Mouse (Mus musculus): ENCODE measurements at regions not wholly inside any gene's neighbourhood (a gene's known extent, or its start where the extent isn't known, plus 50 kb on each side); places are given as distances from the start of the nearest gene placed in this dataset.
"Not testable (repeated sequence)": the region's sequence is repeated elsewhere in the genome, so short reads cannot be mapped to it uniquely, and the experiment has no call there.

DNA sequence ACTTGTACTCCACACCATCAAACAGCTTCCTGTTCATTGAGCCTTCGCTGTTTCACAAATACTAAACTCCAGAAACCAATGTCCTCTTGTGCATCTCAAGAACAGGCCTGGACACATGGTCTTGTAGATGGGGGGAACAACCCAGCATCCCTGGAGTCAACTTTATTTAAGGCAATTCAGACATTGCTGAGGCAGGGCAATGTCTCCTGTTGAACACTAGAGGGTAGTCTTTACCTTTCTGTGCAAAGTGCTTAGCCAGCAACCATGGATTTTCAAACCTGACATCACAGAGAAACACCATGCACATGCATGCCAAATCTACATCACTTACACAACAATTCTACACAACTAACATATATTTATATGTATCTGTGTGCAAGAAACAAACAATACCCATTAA is 327.5 kb downstream of the Rapgef2 start:
- ATAC-seq (ENCODE audit: low FRiP score, low TSS enrichment), result peak; percentile 49; the same call in 1 of the 2 replicates
- Histone ChIP-seq H3K4me2 (replicated peaks; ENCODE audit: low read depth, low read length) (no peak overlapping the region), H3K9ac (replicated peaks; ENCODE audit: low read length) (no peak overlapping the region), H3K9me3 (ENCODE audit: low read length) (no peaks in the 10 kb centered on the region), H3K4me1 (ENCODE audit: insufficient read depth, low read length) (no peaks in the 10 kb centered on the region), H3K36me3 (ENCODE audit: insufficient read depth, low read length) (no peaks in the 10 kb centered on the region), H3K27ac (ENCODE audit: low read length) (no peak overlapping the region), H3K4me3 (ENCODE audit: low read length) (no peak overlapping the region), H3K27me3 (ENCODE audit: insufficient read depth, low read length) (no peaks in the 10 kb centered on the region)
- WGBS, result 53% methylated on average over 1 of the region's 1 CpGs

DNA sequence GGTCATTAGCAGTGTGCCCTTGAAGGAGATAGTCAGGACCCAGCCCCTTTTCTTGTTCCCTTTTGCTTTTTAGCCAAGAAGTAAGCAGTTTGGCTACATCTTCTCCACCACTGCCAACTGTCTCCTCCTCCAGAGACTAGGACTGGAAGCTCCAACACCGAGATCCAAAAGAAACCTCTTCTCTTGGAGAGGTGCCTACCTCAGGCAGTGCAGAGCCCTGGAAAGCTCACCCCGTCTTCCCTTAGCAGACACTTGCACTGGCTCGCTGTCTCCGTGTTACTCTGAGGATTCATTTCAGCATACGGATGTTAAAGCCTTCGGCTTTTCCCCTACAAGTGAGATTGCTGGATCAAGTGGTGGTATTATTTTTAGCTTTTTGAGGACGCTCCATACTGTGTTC is 331.0 kb downstream of the Rapgef2 start:
- H3K4me2 ChIP-seq (replicated peaks; ENCODE audit: low read depth, low read length), result no peak overlapping the region
- 82% methylated on average over 7 of the region's 7 CpGs for WGBS

DNA sequence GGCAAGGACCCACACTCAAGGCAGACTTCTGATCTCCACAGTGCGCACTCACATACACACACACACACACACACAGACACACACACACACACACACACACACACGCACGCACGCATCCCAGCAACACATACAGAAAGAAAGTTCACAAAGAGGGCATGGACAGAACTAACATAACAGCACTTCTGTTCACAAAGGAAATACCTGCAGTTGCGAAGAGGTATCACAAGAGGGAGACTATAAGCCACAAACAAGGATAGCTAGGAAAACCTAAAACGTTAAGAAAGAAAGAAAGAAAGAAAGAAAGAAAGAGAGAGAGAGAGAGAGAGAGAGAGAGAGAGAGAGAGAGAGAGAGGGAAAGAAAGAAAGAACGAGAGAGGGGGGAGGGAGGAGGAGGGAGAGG is 336.9 kb downstream of the Rapgef2 start:
- H3K27ac ChIP-seq (ENCODE audit: low read length); H3K4me1 ChIP-seq (ENCODE audit: insufficient read depth, low read length); H3K36me3 ChIP-seq (ENCODE audit: insufficient read depth, low read length); H3K4me2 ChIP-seq (replicated peaks; ENCODE audit: low read depth, low read length); H3K4me3 ChIP-seq (ENCODE audit: low read length); H3K9ac ChIP-seq (replicated peaks; ENCODE audit: low read length); H3K9me3 ChIP-seq (ENCODE audit: low read length); ATAC-seq (ENCODE audit: low FRiP score, low TSS enrichment); H3K27me3 ChIP-seq (ENCODE audit: insufficient read depth, low read length): not testable (repeated sequence)
- WGBS, result 72% methylated on average over 6 of the region's 7 CpGs

More for the DNA sequence above, 331.0 kb downstream of the Rapgef2 start:
- ATAC-seq (ENCODE audit: low FRiP score, low TSS enrichment), result no peak
- H3K4me1 ChIP-seq (ENCODE audit: insufficient read depth, low read length), result no peaks in the 10 kb centered on the region
- no peaks in the 10 kb centered on the region for H3K36me3 ChIP-seq (ENCODE audit: insufficient read depth, low read length)
- H3K27me3 ChIP-seq (ENCODE audit: insufficient read depth, low read length), result no peaks in the 10 kb centered on the region
- H3K4me3 ChIP-seq (ENCODE audit: low read length), result no peak overlapping the region
- H3K27ac ChIP-seq (ENCODE audit: low read length), result no peak overlapping the region
- no peaks in the 10 kb centered on the region for H3K9me3 ChIP-seq (ENCODE audit: low read length)
- no peak overlapping the region for H3K9ac ChIP-seq (replicated peaks; ENCODE audit: low read length)

DNA sequence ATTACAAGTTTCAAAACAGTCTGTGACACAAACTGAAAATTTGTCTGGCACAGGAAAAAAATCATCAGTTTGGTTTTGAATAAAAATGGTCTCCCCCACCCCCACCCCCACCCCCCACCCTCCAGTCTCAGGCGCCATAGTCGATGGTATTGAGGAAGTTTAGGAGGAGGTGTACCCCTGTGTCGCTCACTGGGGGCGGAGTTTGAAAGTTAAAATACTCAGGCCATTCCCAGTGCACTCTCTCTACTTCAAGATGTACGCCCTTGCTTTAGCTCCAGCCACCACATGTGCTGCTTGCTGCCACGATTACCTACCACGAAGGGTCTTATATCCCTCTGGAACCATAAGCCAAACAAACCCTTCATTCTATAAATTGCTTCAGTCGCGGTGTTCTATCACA is 337.6 kb downstream of the Rapgef2 start:
- Histone ChIP-seq H3K4me2 (replicated peaks; ENCODE audit: low read depth, low read length) (no peak overlapping the region), H3K27ac (ENCODE audit: low read length) (no peak overlapping the region), H3K4me3 (ENCODE audit: low read length) (no peak overlapping the region), H3K9ac (replicated peaks; ENCODE audit: low read length) (no peak overlapping the region), H3K27me3 (ENCODE audit: insufficient read depth, low read length) (no peaks in the 10 kb centered on the region), H3K4me1 (ENCODE audit: insufficient read depth, low read length) (no peaks in the 10 kb centered on the region), H3K36me3 (ENCODE audit: insufficient read depth, low read length) (no peaks in the 10 kb centered on the region), H3K9me3 (ENCODE audit: low read length) (no peaks in the 10 kb centered on the region)
- ATAC-seq (ENCODE audit: low FRiP score, low TSS enrichment), result no peak
- WGBS, result 87% methylated on average over 9 of the region's 9 CpGs

DNA sequence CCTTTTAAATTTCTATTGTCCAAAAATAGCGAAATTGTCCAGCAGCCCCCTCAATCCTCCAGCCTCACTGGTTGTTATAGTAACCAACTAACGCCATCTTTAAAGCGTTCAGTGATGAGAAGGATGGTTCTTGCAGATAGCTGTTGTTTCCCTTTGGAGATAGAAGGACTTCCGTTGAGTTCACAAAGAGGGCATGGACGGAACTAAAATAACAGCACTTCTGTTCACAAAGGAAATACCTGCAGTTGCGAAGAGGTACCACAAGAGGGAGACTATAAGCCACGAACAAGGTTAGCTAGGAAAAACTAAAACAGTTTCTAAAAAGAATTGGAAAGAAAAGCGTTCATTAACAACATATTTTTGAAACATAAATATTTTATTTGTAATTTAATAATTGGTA is 338.1 kb downstream of the Rapgef2 start:
- H3K4me1 ChIP-seq (ENCODE audit: insufficient read depth, low read length), result no peaks in the 10 kb centered on the region
- WGBS, result 32% methylated on average over 8 of the region's 8 CpGs
- H3K27me3 ChIP-seq (ENCODE audit: insufficient read depth, low read length), result no peaks in the 10 kb centered on the region
- no peaks in the 10 kb centered on the region for H3K36me3 ChIP-seq (ENCODE audit: insufficient read depth, low read length)
- H3K27ac ChIP-seq (ENCODE audit: low read length), result no peak overlapping the region
- no peak overlapping the region for H3K9ac ChIP-seq (replicated peaks; ENCODE audit: low read length)
- H3K9me3 ChIP-seq (ENCODE audit: low read length), result no peaks in the 10 kb centered on the region
- no peak; the same call in 1 of the 2 replicates for ATAC-seq (ENCODE audit: low FRiP score, low TSS enrichment)
- H3K4me3 ChIP-seq (ENCODE audit: low read length), result no peak overlapping the region
- H3K4me2 ChIP-seq (replicated peaks; ENCODE audit: low read depth, low read length), result no peak overlapping the region

DNA sequence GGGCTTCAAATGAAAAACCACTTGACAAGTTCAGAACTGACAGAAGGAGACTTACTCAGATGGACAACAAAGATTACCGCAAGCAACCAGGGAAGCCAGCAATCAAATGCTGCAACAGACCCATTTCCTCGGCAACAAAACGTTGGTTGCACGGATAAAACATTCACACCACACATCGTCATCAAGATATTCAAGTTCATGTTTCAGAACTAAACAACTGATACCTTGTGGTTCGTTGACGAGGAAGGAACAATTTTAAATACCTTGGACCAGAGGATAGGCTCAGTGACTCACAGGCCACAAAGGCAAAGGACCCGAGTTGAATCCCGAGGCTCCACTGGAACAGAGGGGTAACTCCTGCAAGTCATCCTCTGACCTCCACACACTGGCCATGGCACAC is 339.1 kb downstream of the Rapgef2 start:
- no peaks in the 10 kb centered on the region for H3K4me1 ChIP-seq (ENCODE audit: insufficient read depth, low read length)
- 85% methylated on average over 9 of the region's 9 CpGs for WGBS
- no peak overlapping the region for H3K4me2 ChIP-seq (replicated peaks; ENCODE audit: low read depth, low read length)
- H3K4me3 ChIP-seq (ENCODE audit: low read length), result no peak overlapping the region
- no peaks in the 10 kb centered on the region for H3K27me3 ChIP-seq (ENCODE audit: insufficient read depth, low read length)
- no peaks in the 10 kb centered on the region for H3K9me3 ChIP-seq (ENCODE audit: low read length)
- H3K36me3 ChIP-seq (ENCODE audit: insufficient read depth, low read length), result no peaks in the 10 kb centered on the region
- no peak for ATAC-seq (ENCODE audit: low FRiP score, low TSS enrichment)
- H3K27ac ChIP-seq (ENCODE audit: low read length), result no peak overlapping the region
- H3K9ac ChIP-seq (replicated peaks; ENCODE audit: low read length), result no peak overlapping the region

DNA sequence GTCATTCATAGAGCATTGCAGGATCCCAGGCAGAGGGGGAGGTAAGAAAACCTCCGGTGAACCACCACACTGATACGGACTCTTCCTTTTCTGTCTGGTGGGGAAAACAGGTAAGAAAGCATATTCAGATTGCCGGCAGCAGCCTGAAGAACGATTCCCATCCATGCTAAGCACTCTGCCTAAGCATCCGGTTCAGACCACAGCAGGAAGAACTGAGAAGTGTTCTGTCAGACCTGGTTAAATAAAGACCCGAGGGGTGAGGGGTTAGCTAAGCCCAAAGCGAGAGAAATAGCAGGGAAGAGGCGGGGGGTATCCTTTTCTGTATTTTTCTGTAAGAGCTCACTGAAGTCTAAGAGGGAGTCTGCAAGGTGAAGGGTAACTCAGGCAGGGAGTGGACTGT is 342.1 kb downstream of the Rapgef2 start:
- Histone ChIP-seq H3K4me2 (replicated peaks; ENCODE audit: low read depth, low read length) (no peak overlapping the region), H3K9me3 (ENCODE audit: low read length) (no peaks in the 10 kb centered on the region), H3K27ac (ENCODE audit: low read length) (no peak overlapping the region), H3K36me3 (ENCODE audit: insufficient read depth, low read length) (no peaks in the 10 kb centered on the region), H3K4me1 (ENCODE audit: insufficient read depth, low read length) (no peaks in the 10 kb centered on the region), H3K4me3 (ENCODE audit: low read length) (no peak overlapping the region), H3K27me3 (ENCODE audit: insufficient read depth, low read length) (no peaks in the 10 kb centered on the region), H3K9ac (replicated peaks; ENCODE audit: low read length) (no peak overlapping the region)
- WGBS, result 55% methylated on average over 8 of the region's 8 CpGs
- ATAC-seq (ENCODE audit: low FRiP score, low TSS enrichment), result no peak

DNA sequence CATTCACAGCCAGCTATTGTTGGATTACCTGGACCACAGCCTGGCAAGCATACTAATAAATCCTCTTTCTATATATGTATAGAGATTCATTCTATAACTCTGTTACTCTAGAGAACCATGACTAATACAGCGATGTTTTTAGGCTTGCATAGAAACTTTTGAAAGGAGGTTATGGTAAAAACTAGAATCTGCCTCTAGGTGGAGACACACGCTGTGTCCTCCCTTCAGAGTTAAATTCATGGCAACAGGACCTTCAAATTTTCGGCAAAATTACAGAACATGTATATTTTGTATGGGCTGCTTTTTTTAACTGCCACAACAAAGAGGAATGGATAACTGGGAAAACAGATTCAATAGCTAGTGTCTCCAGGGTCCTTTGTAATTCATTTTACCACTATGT is 353.3 kb downstream of the Rapgef2 start:
- H3K9me3 ChIP-seq (ENCODE audit: low read length), result no peaks in the 10 kb centered on the region
- H3K4me3 ChIP-seq (ENCODE audit: low read length), result no peak overlapping the region
- H3K4me1 ChIP-seq (ENCODE audit: insufficient read depth, low read length), result no peaks in the 10 kb centered on the region
- H3K36me3 ChIP-seq (ENCODE audit: insufficient read depth, low read length), result no peaks in the 10 kb centered on the region
- no peak overlapping the region for H3K4me2 ChIP-seq (replicated peaks; ENCODE audit: low read depth, low read length)
- H3K27ac ChIP-seq (ENCODE audit: low read length), result no peak overlapping the region
- H3K9ac ChIP-seq (replicated peaks; ENCODE audit: low read length), result no peak overlapping the region
- WGBS, result 78% methylated on average over 3 of the region's 3 CpGs
- H3K27me3 ChIP-seq (ENCODE audit: insufficient read depth, low read length), result no peaks in the 10 kb centered on the region
- no peak for ATAC-seq (ENCODE audit: low FRiP score, low TSS enrichment)

DNA sequence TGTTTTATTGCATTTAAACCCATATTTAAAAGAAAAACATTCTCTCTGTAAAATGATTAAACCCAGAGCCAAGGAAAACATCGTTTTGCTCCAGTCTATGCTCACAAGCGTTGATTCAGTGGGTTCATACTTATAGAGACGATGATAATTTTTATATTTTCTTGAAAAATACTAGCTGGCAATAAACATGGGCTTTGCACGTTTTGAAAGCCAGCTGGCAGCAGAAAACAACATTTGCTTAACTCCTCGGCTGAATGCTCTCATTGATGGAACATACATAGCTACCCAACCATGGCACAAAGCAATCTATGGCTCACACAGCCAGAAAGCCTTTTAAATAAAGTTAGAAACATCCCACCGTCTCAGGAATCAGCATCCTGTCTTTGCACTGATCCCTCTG is 366.5 kb downstream of the Rapgef2 start:
- no peak for ATAC-seq (ENCODE audit: low FRiP score, low TSS enrichment)
- H3K27me3 ChIP-seq (ENCODE audit: insufficient read depth, low read length), result no peaks in the 10 kb centered on the region
- H3K36me3 ChIP-seq (ENCODE audit: insufficient read depth, low read length), result no peaks in the 10 kb centered on the region
- WGBS, result 44% methylated on average over 6 of the region's 6 CpGs
- no peak overlapping the region; the same call in 1 of the 2 replicates for H3K4me3 ChIP-seq (ENCODE audit: low read length)
- no peaks in the 10 kb centered on the region for H3K9me3 ChIP-seq (ENCODE audit: low read length)
- peaks cover 3% of the 10 kb centered on the region; the same call in 1 of the 2 replicates for H3K4me1 ChIP-seq (ENCODE audit: insufficient read depth, low read length)
- no peak overlapping the region for H3K27ac ChIP-seq (ENCODE audit: low read length)
- no peak overlapping the region for H3K9ac ChIP-seq (replicated peaks; ENCODE audit: low read length)
- peak overlapping the region; percentile 55; the same call in 1 of the 2 replicates for H3K4me2 ChIP-seq (replicated peaks; ENCODE audit: low read depth, low read length)

DNA sequence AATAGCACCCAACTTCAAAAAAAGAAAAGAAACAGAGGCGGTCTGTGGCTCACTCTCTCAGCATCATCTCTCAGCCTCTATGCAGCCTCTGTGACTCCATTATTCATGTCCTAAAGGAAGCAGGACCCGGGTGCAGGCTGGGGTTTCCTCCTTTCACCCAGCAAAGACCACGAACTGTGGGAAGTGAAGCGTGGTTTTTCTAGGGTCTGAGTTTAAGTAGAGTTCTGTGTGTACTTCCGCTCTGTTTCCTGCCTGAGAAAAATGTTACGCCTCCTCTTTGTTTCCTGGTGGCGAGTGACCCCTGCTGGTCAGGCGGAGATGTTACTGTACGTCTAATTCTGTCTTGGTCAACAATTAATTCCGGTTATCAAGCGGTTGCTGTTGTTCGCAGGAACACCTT is 366.9 kb downstream of the Rapgef2 start:
- Histone ChIP-seq H3K4me1 (ENCODE audit: insufficient read depth, low read length) (peaks cover 3% of the 10 kb centered on the region; the same call in 1 of the 2 replicates), H3K36me3 (ENCODE audit: insufficient read depth, low read length) (no peaks in the 10 kb centered on the region), H3K4me2 (replicated peaks; ENCODE audit: low read depth, low read length) (peak overlapping the region; percentile 55), H3K9ac (replicated peaks; ENCODE audit: low read length) (peak overlapping the region; percentile 51; the same call in 1 of the 2 replicates), H3K4me3 (ENCODE audit: low read length) (peak overlapping the region; percentile 31), H3K9me3 (ENCODE audit: low read length) (no peaks in the 10 kb centered on the region), H3K27me3 (ENCODE audit: insufficient read depth, low read length) (no peaks in the 10 kb centered on the region), H3K27ac (ENCODE audit: low read length) (0 out of 2 replicates have a peak overlapping the region, but pooled peaks have one; percentile 55)
- ATAC-seq (ENCODE audit: low FRiP score, low TSS enrichment), result peak; percentile 79; the same call in 1 of the 2 replicates
- WGBS, result 11% methylated on average over 12 of the region's 12 CpGs

Data from kidney, embryonic 16.5 days (tissue).